Mouse (Mus musculus): ENCODE data around the gene Clic1.
"Not testable (repeated sequence)": the region's sequence is repeated elsewhere in the genome, so short reads cannot be mapped to it uniquely, and the experiment has no call there.

Gene Clic1

DNA sequence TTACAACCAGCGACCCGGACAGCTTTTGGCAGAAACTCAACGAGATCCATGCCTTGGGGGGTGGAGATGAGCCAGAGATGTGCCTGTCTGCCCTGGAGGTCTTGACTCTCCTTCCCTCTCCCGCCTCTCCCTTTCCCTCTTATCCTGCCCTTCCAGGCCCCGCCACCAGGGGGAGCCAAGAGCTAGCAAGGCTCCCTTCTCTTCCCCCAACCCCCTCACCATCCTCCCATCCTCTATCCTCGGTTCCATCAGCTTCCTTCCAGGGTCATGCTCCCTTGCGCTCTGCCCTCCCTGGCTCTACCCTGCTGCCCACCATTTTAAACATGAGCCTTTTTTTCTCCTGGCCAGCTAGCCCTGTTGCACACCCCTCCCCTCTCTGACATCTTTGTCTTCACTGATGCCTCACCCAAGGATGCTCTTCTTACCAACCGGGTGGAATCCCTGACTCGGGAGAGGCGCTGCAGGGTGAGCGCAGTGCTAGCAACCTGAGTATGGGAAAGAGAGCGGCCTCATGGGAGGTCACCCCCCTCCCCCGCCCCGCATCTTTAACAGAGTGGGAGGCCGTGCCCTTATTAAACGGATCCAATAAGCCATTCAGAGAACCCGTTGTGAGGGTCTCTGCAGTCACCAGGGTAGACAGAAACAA, 28.5 kb upstream of the Clic1 start:
- peak; percentile 83 to 92 for DNase-seq (ENCODE audit: low spot score in 2 of 2)

DNA sequence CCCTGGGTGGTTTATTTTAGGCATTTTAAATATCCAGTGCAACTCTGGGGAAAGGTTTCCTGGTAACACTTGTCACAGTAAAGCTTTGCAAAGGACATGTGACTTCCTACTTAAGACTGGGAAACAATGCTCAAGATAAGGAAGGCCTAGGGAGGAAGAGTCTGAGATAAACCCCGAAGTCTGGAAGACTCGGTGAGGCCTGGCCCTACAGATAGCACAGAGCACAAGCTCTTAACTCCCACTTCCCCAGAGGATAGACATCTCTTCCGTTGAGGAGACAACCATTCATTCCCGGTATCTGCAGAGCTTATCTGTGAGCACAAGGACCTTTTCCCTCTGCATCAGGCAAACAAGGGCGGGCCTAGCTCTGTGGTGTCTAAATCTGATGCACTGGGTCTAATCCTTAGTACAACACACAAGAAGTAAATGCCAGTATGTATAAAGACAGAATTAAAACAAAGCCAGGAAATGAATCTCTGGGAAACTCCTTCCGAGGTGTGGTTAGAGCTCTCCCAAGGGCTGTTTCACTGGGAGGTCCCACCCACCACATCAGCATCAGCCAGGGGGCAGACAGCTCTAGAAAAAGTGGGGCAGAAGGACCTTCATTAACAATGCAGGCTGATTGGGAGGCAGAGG, 27.8 kb upstream of the Clic1 start:
- no peak for DNase-seq (ENCODE audit: low spot score in 2 of 2)

DNA sequence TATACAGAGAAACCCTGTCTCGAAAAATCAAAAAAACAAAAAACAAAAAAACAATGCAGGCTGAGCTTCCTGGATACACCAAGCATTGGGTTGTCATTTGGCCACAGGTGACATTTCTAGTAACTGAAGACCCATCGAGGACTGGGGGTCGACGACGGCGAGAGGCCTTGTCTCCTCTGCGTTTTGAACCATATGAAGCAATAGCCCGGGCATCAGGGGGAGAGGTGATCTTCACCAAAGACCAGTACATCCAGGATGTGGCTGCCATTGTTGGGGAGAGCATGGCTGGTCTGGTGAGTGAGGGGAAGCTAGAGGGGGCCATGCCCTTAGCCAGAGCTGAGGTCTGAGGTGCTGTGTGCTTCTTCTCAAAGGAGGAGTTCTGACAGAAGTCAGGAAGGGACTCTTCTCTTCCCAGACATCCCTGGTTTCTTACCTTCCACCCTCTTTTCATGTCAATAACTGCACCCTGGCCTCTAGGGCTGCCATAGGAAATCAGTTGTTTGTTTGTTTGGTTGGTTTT, 27.2 kb upstream of the Clic1 start:
- DNase-seq (ENCODE audit: low spot score in 2 of 2) = no peak

DNA sequence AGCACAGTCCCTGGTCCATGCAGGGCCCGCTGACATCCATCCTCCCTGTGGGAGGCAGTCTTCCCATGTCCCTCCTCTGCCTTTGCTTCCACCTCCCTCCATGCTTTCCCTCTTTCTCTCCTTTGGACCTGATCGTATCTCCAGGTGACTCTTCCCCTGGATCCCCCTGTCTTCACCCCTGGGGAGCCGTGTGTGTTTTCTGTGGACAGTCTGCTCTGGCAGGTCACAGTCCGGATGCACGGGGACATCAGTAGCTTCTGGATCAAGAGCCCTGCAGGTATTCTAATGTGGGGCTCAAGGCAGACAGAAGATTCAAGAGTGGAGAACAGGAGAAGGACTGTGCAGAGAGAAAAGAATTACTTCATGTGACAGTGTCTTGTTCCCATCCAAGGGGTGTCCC, 26.5 kb upstream of the Clic1 start:
- DNase-seq (ENCODE audit: low spot score in 2 of 2) = no peak

DNA sequence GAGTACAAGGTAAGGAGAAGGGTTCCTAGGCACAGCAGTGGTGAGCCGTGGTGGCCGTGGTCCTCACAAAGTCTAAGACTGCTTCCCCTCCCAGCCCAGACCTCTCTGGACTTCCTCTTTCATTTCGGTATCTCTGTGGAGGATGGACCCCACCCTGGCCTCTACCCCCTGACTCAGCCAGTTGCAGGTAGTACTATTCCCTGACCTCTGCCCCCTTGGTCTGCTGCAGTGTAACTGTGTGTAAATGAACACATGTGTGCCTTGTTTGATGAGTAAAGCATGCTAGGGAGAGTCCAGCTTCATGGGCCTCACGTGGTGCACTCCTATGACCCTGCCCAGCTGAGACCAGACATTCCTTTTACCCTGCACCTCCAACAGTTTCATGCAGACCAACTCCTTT, 26.0 kb upstream of the Clic1 start:
- DNase-seq (ENCODE audit: low spot score in 2 of 2) = no peak

DNA sequence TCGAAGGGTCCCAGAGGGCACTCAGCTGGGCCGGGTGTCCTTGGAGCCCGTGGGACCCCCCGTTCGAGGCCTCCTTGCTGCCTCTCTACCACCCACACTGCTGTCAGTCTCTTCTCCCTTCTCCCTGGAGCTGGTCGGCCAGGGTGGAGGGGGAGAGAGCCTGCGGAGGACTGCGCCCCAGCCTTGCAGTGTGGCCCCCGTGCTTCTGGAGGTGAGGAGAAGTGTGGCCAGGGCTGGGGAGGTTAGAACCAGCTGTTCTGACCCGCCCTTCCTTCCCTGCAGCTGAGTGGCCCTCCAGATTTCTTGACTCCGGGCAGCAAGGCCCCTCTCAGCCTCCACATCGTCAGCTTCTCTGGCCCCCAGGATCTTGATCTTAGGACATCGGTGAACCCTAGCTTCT, 25.5 kb upstream of the Clic1 start:
- no peak for DNase-seq (ENCODE audit: low spot score in 2 of 2)

DNA sequence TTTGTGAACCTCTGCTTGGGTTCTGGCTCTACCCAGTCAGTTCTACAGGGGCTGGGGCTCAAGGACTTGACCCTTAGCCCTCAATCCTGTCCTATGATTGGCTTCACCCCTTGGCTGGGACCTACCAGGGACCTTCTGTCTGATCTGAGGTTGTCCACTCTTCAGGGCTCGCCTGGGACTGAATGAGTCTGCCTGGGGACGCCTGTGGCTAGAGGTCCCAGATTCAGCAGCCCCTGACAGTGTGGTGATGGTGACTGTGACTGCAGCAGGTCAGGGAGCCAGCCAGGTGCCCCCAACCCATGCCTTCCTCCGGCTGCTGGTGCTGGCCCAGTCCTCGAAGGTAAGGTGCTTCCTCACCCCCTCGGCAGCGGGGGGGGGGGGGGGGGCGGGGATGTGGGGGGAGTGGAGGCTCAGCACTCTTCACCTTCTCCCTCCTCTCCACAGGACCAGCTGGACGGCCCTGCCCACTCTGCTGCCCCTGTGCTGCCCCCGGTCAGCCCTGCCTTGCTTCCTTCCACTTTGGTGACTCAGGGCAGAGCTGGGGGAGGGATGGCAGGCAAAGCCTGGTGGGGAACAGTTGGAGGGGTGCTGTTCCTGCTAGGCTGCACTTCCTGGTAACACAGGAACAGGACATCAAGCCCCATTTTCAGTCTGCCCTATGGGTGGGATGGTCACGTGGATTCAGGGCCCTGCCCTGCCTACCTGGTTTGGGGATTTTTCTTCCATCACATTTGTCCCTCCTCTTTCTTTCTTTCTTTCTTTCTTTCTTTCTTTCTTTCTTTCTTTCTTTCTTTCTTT, 24.9 kb upstream of the Clic1 start:
- DNase-seq (ENCODE audit: low spot score in 2 of 2) = no peak

DNA sequence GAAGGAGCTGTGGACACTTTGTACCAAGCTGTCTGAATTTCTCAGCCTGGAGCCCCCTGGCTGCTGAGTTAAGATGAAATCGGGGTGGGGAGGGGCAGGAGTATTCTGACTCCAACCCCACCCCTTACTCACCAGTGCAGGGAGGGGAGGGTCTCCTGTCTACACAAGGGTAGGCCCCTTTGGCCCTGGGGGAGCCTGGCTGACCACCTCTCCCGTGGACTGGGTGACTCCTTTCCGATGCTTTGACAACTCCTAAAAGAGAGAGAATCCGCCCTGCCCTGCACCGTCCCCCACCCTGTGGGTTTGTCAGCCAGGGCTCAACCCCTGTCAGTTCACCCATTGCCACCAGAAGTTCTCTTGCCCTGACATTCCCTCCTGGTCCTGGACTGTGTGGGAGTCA, 23.6 kb upstream of the Clic1 start:
- no peak for DNase-seq (ENCODE audit: low spot score in 2 of 2)

DNA sequence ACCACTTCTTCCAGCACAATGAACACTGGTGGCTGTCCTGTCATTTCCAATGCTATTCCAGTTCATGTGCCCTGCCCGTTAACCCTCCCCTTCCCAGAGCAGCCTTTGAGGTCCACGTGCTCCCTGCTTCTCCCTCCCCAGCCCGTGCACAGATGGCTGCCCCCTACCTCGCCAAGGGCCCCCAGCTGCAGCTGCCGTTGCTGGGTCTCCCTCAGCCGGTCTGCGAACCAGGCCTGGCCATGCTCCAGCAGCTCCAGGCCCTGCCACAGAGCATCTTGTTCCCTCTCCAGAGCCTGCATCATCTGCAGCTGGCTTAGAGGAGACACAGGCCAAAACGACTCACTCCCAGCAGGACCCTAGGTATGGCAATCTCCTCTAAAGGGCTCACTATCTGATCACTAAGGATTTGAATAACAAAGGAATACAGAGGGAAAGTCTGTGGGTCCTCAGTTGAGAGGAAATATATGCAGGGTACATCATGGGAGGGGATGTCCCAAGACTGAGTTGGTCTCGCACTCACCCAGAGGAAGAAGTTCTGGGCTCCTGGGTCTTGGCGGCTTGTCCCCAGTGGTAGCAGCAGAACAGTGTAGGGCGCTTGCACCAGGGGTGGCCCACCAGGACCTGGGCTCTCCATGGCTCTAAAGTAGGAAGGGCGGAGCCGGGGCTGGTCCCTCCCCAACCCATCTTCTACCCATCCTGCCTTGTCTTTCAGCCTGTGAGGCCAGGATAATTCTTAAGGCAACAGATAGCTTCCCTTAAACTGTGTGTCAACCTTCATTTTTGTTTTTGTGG, 22.3 kb upstream of the Clic1 start, which contains the start of gene Sapcd1:
Gene Sapcd1 (minus strand): TSS at position 740 of the 792 bp plus-strand sequence.
- DNase-seq (ENCODE audit: low spot score in 2 of 2) = no peak

DNA sequence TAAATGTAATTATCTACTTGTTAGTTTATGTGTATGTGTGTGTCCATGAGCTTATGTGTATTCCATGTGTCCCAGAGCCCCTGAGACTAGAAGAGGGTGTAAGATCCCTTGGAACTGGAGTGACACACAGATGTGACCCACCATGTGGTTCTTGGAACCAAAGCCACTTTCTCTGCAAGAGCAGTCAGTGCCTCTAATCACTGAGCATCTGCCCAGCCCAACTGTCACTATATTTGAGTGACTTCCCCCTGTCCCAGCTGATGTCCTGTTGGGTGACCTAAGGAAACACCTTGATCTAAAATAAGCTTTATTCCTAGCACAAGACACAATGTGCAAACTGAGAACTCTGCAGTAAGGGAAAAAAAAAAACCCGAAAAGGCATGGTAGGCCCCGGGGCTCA, 21.5 kb upstream of the Clic1 start:
- DNase-seq (ENCODE audit: low spot score in 2 of 2) = no peak

DNA sequence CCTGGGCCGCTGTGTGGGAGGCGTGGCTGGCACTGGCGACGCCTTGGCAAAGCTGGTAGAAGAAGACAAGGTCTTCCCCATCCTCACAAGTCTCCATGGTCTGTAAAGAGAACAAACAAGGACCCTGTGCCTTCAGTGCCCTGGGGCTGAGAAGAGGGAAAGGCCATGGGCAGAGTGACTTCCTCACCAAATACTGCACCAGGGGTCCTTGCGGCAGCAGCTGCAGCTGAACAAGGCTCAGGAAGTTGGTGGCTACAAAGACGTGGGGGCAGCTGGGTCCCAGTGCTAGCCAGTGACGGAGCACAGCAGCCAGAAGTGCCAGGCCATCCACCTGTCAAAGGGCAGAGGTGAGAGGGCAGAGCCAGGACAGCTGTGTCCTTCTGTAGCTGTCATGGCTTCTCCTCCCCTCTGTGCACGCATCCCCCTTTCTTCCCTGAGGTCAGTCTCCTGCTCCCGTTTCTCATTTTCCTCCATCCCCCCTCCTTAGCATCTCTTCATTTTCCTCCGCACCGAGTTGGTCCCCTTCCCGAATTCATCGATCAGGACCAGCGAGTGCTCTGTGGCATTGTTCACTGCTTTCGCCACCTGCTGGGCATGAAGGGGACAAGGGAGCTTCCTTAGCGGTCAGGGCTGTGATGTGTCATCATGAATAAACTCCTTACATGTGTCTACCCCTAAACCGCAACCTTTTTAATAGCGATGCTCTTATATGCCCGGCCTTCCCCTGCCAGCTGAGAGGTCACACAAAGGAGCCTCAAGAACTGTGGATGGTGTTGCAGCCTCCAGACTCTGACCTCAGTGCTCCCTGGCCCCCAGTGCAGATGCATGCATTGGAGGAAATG, 19.9 kb upstream of the Clic1 start:
- DNase-seq (ENCODE audit: low spot score in 2 of 2) = no peak

DNA sequence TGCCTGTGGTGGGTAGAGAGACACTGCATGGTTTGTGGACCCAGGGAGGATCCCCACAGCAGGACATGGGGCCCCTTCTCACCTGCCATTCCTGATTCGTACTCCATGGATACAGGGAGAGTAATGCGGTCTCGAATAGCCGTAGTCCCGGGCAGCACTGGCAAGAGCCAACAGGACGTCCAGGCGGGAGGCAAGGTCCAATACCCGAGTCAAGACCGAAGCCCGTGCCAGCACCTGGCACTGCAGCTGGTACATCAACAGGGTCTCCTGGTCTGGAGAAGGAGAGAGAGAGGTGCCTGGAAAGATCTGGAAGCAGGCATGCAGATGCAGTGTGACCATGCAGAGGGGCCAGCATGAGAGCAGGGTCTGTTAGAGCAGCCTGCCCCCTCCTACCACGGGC, 18.5 kb upstream of the Clic1 start:
- no peak for DNase-seq (ENCODE audit: low spot score in 2 of 2)

DNA sequence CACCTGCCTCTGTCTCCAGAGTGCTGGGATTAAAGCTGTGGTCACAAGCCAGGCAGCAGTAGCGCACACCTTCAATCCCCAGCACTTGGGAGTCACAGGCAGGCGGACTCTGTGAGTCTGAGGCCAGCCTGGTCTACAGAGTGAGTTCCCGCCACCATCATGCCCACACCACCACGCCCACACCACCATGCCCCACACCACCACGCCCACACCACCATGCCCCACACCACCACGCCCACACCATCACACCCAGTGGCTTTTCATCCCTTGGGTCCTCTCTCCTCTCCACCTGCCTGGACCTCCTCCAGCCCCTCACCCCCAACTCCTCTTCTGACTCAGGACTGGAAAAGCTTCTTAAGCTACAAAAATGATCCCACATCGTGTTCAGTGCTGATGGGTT, 17.9 kb upstream of the Clic1 start:
- DNase-seq (ENCODE audit: low spot score in 2 of 2) = no peak

DNA sequence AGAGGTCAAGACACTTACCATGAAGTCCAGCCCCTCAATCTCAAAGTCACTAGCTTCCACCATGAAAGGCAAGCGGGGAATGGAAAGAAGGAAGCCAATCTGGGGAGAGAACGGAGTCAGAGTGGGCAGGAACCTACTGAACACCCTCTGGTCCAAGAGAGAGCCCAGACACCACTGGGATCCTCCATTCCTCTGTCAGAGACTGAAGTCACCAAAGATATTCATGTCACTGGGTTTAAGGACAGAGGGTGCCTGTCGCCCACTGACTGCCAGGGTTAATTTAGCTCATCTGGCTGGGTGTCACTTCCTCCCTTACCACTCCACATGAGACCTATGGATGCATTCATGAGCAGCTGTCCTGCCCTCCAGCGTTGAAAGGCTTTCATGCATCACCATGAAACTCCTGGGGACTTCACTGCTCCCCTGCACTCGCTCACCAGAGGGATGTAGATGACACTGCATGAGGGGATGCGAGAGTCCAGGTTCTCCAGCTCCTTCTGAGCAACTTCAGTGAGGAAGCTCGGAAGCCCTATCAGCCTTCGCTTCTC, 17.4 kb upstream of the Clic1 start:
- DNase-seq (ENCODE audit: low spot score in 2 of 2) = no peak

DNA sequence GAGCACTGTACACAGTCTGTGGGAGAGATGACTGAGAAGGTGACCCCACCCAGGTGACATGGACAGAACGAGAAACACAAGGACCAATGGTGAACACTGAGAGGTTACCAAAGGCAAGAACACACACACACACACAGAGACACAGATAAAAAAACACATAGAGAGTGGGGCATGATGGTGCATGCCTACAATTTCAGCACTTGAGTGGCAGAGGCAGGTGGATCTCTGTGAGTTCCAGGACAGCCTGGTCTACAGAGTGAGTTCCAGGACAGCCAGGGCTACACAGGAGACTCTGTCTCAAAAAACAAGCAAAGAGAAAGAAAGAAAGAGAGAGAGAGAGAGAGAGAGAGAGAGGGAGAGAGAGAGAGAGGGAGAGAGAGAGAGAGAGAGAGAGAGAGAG, 16.1 kb upstream of the Clic1 start:
- DNase-seq (ENCODE audit: low spot score in 2 of 2) = not testable (repeated sequence)

DNA sequence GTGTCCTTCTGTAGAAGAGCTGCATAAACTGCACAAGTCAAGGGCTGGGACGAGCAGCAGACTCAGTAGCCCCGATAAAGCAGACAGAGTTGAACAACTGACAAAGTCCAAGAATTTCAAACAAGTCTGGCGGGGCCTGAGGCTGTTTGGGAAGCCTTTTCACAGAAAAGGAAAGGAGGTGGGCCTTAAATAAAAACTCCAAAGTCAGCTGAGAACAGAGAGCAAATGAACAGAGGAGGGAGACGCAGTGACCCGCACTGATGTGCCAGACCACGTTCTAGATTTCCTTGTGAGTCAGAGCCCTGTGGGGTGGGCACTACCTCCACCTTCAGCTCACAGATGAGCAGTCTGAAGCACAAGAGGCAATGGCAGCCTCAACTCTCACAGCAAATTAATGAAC, 14.9 kb upstream of the Clic1 start:
- DNase-seq (ENCODE audit: low spot score in 2 of 2) = no peak

DNA sequence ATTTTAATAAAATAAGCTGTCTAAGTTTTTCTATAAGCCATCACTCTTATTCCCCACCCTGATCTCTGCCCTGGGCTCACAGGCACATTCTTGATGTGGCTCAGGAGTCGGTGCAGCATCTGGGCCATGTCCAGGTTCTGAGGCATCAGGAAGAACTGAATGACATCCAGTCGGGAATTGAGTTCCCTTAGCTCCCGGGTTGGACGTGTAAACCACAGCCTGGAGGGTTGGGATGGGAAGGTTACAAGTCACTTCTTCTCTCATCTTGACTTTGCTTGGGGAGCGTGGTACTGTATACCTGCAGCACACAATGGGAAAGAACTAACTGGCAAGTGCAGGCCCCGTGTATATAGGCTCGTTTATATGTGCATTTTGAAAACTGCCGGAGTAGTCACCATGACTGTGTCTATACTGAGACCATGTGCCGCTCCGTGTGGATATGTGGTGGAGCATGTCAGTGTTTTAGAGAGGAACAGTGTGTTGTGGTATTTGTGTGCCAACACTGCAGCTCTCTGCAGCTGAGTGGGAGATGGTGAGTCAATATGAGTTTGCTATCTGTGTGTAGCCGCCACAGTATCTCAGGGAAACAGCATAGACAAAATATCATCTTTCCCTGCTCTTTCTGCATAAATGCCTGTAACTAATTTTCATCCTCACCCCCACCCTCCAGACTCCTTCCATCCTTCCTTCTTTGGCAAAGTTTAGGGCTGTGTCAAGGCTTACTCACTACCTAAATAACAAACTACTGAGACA, 10.5 kb upstream of the Clic1 start:
- no peak for DNase-seq (ENCODE audit: low spot score in 2 of 2)

DNA sequence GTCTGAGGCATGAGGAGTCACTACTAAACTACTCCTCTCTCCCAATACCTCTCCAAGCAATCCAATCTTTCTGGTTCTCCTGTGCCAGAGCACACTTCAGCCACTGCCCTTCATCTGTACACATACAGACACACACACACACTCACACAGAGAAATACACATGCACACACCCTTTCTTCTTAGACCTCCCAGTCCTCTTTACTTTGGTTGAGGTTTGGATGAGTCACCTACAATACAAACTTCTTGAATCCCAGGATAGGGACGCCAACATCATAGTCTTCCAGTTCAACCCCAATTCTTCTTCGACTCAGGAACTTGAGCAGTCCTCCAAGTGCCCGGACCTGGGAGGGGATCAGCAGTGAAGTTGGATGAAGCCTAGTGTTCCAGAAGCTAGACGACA, 6.0 kb upstream of the Clic1 start:
- DNase-seq (ENCODE audit: low spot score in 2 of 2) = no peak

DNA sequence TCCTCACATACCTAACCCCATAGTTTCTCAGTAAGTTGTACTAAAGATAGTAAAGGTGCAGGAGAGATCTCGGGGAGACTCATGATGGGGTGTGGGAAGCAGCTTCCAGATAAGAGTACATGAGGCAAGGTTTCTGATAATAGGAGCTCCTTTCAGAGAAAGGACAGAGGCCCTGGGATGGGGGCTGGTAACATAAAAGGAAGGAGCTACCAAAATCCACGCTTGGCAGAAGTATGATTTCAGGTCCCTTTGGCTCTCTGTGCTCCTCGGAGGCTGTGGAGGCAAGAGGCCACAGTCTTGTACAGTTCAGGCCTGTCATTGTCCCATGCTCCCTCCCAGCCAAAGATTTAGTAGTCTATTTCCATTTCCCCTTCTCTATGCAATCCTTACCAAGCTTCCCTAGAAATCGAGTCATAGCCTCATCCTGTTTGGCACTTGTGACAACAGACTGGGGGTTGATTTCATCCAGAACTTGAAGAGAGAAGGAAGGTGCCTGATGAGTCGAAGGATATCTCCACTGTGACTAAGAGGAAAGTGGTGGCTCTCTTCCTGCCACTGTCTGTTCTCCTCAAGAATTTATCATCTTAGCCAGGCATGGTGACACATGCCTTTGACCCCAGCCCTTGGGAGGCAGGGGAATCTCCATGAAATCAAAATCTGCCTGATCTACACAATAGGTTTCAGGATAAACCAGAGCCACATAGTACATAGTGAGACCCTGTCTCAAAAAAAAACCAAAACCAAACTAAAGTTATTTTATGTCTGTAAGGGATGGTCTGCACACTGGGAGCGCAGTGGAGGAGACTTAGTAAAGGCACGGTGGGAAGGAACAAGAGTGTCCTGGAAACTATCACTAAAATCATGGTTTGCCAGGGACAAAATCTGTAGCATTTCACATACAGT, 4.6 kb upstream of the Clic1 start:
- no peak for DNase-seq (ENCODE audit: low spot score in 2 of 2)
